Mouse (Mus musculus): ENCODE results near the gene Olfr533. TPM values are rescaled to one million over a fixed set of nuclear protein-coding genes. Genes with fewer than 3 reads are reported as not detected.
"Not testable (repeated sequence)": the region's sequence is repeated elsewhere in the genome, so short reads cannot be mapped to it uniquely, and the experiment has no call there.

Gene Olfr533
- polyA plus RNA-seq, 2 experiments, result not detected

DNA sequence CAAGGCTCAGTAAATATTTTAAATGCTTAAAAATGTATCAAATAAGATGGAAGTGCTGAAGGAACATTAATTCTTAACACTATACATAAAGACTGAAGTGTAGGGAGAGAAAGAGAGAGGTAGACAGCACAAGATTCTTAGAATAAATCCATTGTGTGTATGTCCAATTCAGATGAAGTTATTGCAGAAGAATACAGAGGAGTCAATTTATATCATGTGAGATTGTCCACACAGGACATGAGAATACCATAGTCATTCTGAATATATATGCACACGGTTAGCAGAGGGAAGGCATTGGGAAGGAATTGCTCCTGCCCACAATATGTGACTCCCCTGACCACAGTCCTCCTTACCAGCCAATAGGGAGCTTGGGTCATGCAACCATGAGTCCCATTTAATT, 20.7 kb downstream of the Olfr533 start, which contains the start of gene Olfr535:
Olfr535 (plus strand) TSS at position 301 of the 400 bp plus-strand sequence.
- WGBS (ENCODE audit: insufficient replicate concordance), result 31% methylated on average over 1 of the region's 1 CpGs
- Histone ChIP-seq H3K4me1 (replicated peaks; ENCODE audit: control insufficient read depth in 2 of 2, insufficient read depth in 2 of 2, low read length in 1 of 2) (no peaks in the 10 kb centered on the region), H3K27ac (no peak within 1 kb of the TSS), H3K36me3 (replicated peaks; ENCODE audit: control insufficient read depth, insufficient read depth, low read depth) (no peaks in the 10 kb centered on the region), H3K4me2 (ENCODE audit: low read depth) (no peak within 1 kb of the TSS), H3K9me3 (ENCODE audit: control insufficient read depth, low read length) (no peaks in the 10 kb centered on the region), H3K4me3 (ENCODE audit: insufficient read depth in 1 of 2, low read depth in 2 of 2, low read length in 2 of 2) (no peak within 1 kb of the TSS), H3K27me3 (ENCODE audit: control insufficient read depth, insufficient read depth, low read length) (no peaks in the 10 kb centered on the region), H3K9ac (replicated peaks) (no peak within 1 kb of the TSS)
- TF ChIP-seq CTCF (IDR thresholded peaks at IDR 0.05; ENCODE audit: low read depth) (no peak), EP300 (IDR thresholded peaks at IDR 0.05; ENCODE audit: low read depth) (no peak)
- no peak for DNase-seq (ENCODE audit: low read depth in 3 of 3, low spot score in 3 of 3)
- ATAC-seq (ENCODE audit: insufficient read depth), result no peak

DNA sequence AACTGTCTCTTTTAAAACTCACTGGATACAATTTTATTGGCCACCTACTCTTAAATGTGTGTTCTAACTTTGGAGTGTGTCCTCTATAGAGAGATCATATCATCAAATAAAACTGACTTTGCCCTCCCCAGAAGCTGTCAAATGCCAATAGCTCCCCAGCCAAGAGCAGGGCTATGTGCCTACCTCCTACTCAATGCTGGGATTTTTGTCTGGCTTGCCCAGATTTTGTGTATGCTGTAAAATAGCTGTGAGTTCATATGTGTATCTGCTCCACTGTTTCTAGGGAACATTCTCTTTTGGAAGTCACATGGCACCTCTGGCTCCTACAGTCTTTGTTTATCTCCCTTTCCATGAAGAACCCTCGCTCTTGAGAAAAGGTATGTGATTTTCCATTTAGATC, 25.8 kb downstream of the Olfr533 start:
- no peak overlapping the region for H3K27ac ChIP-seq
- no peaks in the 10 kb centered on the region for H3K4me1 ChIP-seq (replicated peaks; ENCODE audit: control insufficient read depth in 2 of 2, insufficient read depth in 2 of 2, low read length in 1 of 2)
- DNase-seq (ENCODE audit: low read depth in 3 of 3, low spot score in 3 of 3) (no peak), ATAC-seq (ENCODE audit: insufficient read depth) (no peak)
- H3K9me3 ChIP-seq (ENCODE audit: control insufficient read depth, low read length), result no peaks in the 10 kb centered on the region
- no peak overlapping the region for H3K4me3 ChIP-seq (ENCODE audit: insufficient read depth in 1 of 2, low read depth in 2 of 2, low read length in 2 of 2)
- H3K36me3 ChIP-seq (replicated peaks; ENCODE audit: control insufficient read depth, insufficient read depth, low read depth), result no peaks in the 10 kb centered on the region
- no peak overlapping the region for H3K4me2 ChIP-seq (ENCODE audit: low read depth)
- no peaks in the 10 kb centered on the region for H3K27me3 ChIP-seq (ENCODE audit: control insufficient read depth, insufficient read depth, low read length)
- no peak overlapping the region for H3K9ac ChIP-seq (replicated peaks)
- 37% methylated on average over 1 of the region's 1 CpGs for WGBS (ENCODE audit: insufficient replicate concordance)
- TF ChIP-seq CTCF (IDR thresholded peaks at IDR 0.05; ENCODE audit: low read depth) (no peak), EP300 (IDR thresholded peaks at IDR 0.05; ENCODE audit: low read depth) (no peak)

GRCm38 (mm10) chr7:140494231-140494630, 31.1 kb downstream of the Olfr533 start:
- no peak for DNase-seq (ENCODE audit: low read depth in 3 of 3, low spot score in 3 of 3)
- Histone ChIP-seq H3K9me3 (ENCODE audit: control insufficient read depth, low read length) (no peaks in the 10 kb centered on the region), H3K4me1 (replicated peaks; ENCODE audit: control insufficient read depth in 2 of 2, insufficient read depth in 2 of 2, low read length in 1 of 2) (no peaks in the 10 kb centered on the region), H3K27me3 (ENCODE audit: control insufficient read depth, insufficient read depth, low read length) (no peaks in the 10 kb centered on the region), H3K27ac (no peak overlapping the region), H3K4me3 (ENCODE audit: insufficient read depth in 1 of 2, low read depth in 2 of 2, low read length in 2 of 2) (no peak overlapping the region), H3K36me3 (replicated peaks; ENCODE audit: control insufficient read depth, insufficient read depth, low read depth) (no peaks in the 10 kb centered on the region), H3K9ac (replicated peaks) (no peak overlapping the region), H3K4me2 (ENCODE audit: low read depth) (no peak overlapping the region)
- no peak for ATAC-seq (ENCODE audit: insufficient read depth)
- WGBS (ENCODE audit: insufficient replicate concordance), result 20% methylated on average over 2 of the region's 2 CpGs
- no peak for TF ChIP-seq CTCF (IDR thresholded peaks at IDR 0.05; ENCODE audit: low read depth)
- TF ChIP-seq EP300 (IDR thresholded peaks at IDR 0.05; ENCODE audit: low read depth), result no peak

GRCm38 (mm10) chr7:140494702-140495101, 31.5 kb downstream of the Olfr533 start:
- Histone ChIP-seq H3K27ac (no peak overlapping the region), H3K36me3 (replicated peaks; ENCODE audit: control insufficient read depth, insufficient read depth, low read depth) (no peaks in the 10 kb centered on the region), H3K4me2 (ENCODE audit: low read depth) (no peak overlapping the region), H3K9me3 (ENCODE audit: control insufficient read depth, low read length) (no peaks in the 10 kb centered on the region), H3K4me1 (replicated peaks; ENCODE audit: control insufficient read depth in 2 of 2, insufficient read depth in 2 of 2, low read length in 1 of 2) (no peaks in the 10 kb centered on the region), H3K9ac (replicated peaks) (no peak overlapping the region), H3K27me3 (ENCODE audit: control insufficient read depth, insufficient read depth, low read length) (no peaks in the 10 kb centered on the region), H3K4me3 (ENCODE audit: insufficient read depth in 1 of 2, low read depth in 2 of 2, low read length in 2 of 2) (no peak overlapping the region)
- ATAC-seq (ENCODE audit: insufficient read depth), result no peak
- TF ChIP-seq CTCF (IDR thresholded peaks at IDR 0.05; ENCODE audit: low read depth), result no peak
- TF ChIP-seq EP300 (IDR thresholded peaks at IDR 0.05; ENCODE audit: low read depth), result no peak
- no peak for DNase-seq (ENCODE audit: low read depth in 3 of 3, low spot score in 3 of 3)

- WGBS (ENCODE audit: insufficient replicate concordance), result 34% methylated on average over 1 of the region's 2 CpGs
- not testable (repeated sequence) for DNase-seq (ENCODE audit: low read depth in 3 of 3, low spot score in 3 of 3); ATAC-seq (ENCODE audit: insufficient read depth)
Observed at GRCm38 (mm10) chr7:140507346-140508021, 44.3 kb downstream of the Olfr533 start, which contains the start of gene Olfr536. Olfr536 (minus strand) TSS chr7:140507396.

More at GRCm38 (mm10) chr7:140507346-140508021, 44.3 kb downstream of the Olfr533 start, which contains the start of gene Olfr536:
- H3K4me3 ChIP-seq (ENCODE audit: insufficient read depth in 1 of 2, low read depth in 2 of 2, low read length in 2 of 2); H3K36me3 ChIP-seq (replicated peaks; ENCODE audit: control insufficient read depth, insufficient read depth, low read depth); H3K4me1 ChIP-seq (replicated peaks; ENCODE audit: control insufficient read depth in 2 of 2, insufficient read depth in 2 of 2, low read length in 1 of 2); H3K9me3 ChIP-seq (ENCODE audit: control insufficient read depth, low read length); H3K27me3 ChIP-seq (ENCODE audit: control insufficient read depth, insufficient read depth, low read length); H3K4me2 ChIP-seq (ENCODE audit: low read depth); H3K9ac ChIP-seq (replicated peaks); H3K27ac ChIP-seq: not testable (repeated sequence)

Other genes with a start within 250 kb of the Olfr533 start
- 0.03 and 0.07 TPM in 2 replicates for gene Cd163l1, start 245.1 kb upstream of the Olfr533 start, polyA plus RNA-seq (2012; rRNA removed)
- not detected in 2 replicates for gene Cd163l1, start 245.1 kb upstream of the Olfr533 start, polyA plus RNA-seq (2014; fragmentation: Nextera tagmentation; extraction: Ambion mirVana)
- gene 5830411N06Rik, start 216.1 kb upstream of the Olfr533 start, polyA plus RNA-seq (2012; rRNA removed), result not detected in 2 replicates
- gene 5830411N06Rik, start 216.1 kb upstream of the Olfr533 start, polyA plus RNA-seq (2014; fragmentation: Nextera tagmentation; extraction: Ambion mirVana), result not detected in 2 replicates
- not detected in 2 replicates for gene Olfr525, start 142.5 kb upstream of the Olfr533 start, polyA plus RNA-seq (2012; rRNA removed)
- gene Olfr525, start 142.5 kb upstream of the Olfr533 start, polyA plus RNA-seq (2014; fragmentation: Nextera tagmentation; extraction: Ambion mirVana), result not detected in 2 replicates
- not detected in 2 replicates for gene Olfr527, start 129.4 kb upstream of the Olfr533 start, polyA plus RNA-seq (2012; rRNA removed)
- gene Olfr527, start 129.4 kb upstream of the Olfr533 start, polyA plus RNA-seq (2014; fragmentation: Nextera tagmentation; extraction: Ambion mirVana), result not detected in 2 replicates
- gene Olfr60, start 101.7 kb upstream of the Olfr533 start, polyA plus RNA-seq (2012; rRNA removed), result not detected in 2 replicates
- not detected in 2 replicates for gene Olfr60, start 101.7 kb upstream of the Olfr533 start, polyA plus RNA-seq (2014; fragmentation: Nextera tagmentation; extraction: Ambion mirVana)
- gene Olfr530, start 87.0 kb upstream of the Olfr533 start, polyA plus RNA-seq (2012; rRNA removed), result not detected in 2 replicates
- gene Olfr530, start 87.0 kb upstream of the Olfr533 start, polyA plus RNA-seq (2014; fragmentation: Nextera tagmentation; extraction: Ambion mirVana), result not detected in 2 replicates
- not detected in 2 replicates for gene Olfr531, start 60.5 kb upstream of the Olfr533 start, polyA plus RNA-seq (2012; rRNA removed)
- not detected in 2 replicates for gene Olfr531, start 60.5 kb upstream of the Olfr533 start, polyA plus RNA-seq (2014; fragmentation: Nextera tagmentation; extraction: Ambion mirVana)
- not detected in 2 replicates for gene Olfr532, start 41.7 kb upstream of the Olfr533 start, polyA plus RNA-seq (2012; rRNA removed)
- gene Olfr532, start 41.7 kb upstream of the Olfr533 start, polyA plus RNA-seq (2014; fragmentation: Nextera tagmentation; extraction: Ambion mirVana), result not detected in 2 replicates
- not detected in 2 replicates for gene Olfr535, start 20.8 kb downstream of the Olfr533 start, polyA plus RNA-seq (2012; rRNA removed)
- not detected in 2 replicates for gene Olfr535, start 20.8 kb downstream of the Olfr533 start, polyA plus RNA-seq (2014; fragmentation: Nextera tagmentation; extraction: Ambion mirVana)
- gene Olfr536, start 44.0 kb downstream of the Olfr533 start, polyA plus RNA-seq (2012; rRNA removed), result not detected in 2 replicates
- not detected in 2 replicates for gene Olfr536, start 44.0 kb downstream of the Olfr533 start, polyA plus RNA-seq (2014; fragmentation: Nextera tagmentation; extraction: Ambion mirVana)
- not detected in 2 replicates for gene Olfr538, start 104.5 kb downstream of the Olfr533 start, polyA plus RNA-seq (2012; rRNA removed)
- not detected in 2 replicates for gene Olfr538, start 104.5 kb downstream of the Olfr533 start, polyA plus RNA-seq (2014; fragmentation: Nextera tagmentation; extraction: Ambion mirVana)
- gene Olfr46, start 137.9 kb downstream of the Olfr533 start, polyA plus RNA-seq (2012; rRNA removed), result not detected in 2 replicates
- not detected in 2 replicates for gene Olfr46, start 137.9 kb downstream of the Olfr533 start, polyA plus RNA-seq (2014; fragmentation: Nextera tagmentation; extraction: Ambion mirVana)
- not detected in 2 replicates for gene Olfr61, start 165.6 kb downstream of the Olfr533 start, polyA plus RNA-seq (2012; rRNA removed)
- not detected in 2 replicates for gene Olfr61, start 165.6 kb downstream of the Olfr533 start, polyA plus RNA-seq (2014; fragmentation: Nextera tagmentation; extraction: Ambion mirVana)
- not detected in 2 replicates for gene Olfr53, start 183.1 kb downstream of the Olfr533 start, polyA plus RNA-seq (2012; rRNA removed)
- gene Olfr53, start 183.1 kb downstream of the Olfr533 start, polyA plus RNA-seq (2014; fragmentation: Nextera tagmentation; extraction: Ambion mirVana), result not detected in 2 replicates
- not detected in 2 replicates for gene Olfr539, start 196.6 kb downstream of the Olfr533 start, polyA plus RNA-seq (2012; rRNA removed)
- not detected in 2 replicates for gene Olfr539, start 196.6 kb downstream of the Olfr533 start, polyA plus RNA-seq (2014; fragmentation: Nextera tagmentation; extraction: Ambion mirVana)
- gene Olfr45, start 218.6 kb downstream of the Olfr533 start, polyA plus RNA-seq (2012; rRNA removed), result not detected in 2 replicates
- gene Olfr45, start 218.6 kb downstream of the Olfr533 start, polyA plus RNA-seq (2014; fragmentation: Nextera tagmentation; extraction: Ambion mirVana), result not detected in 2 replicates
- not detected in 2 replicates for gene Olfr541, start 233.9 kb downstream of the Olfr533 start, polyA plus RNA-seq (2012; rRNA removed)
- gene Olfr541, start 233.9 kb downstream of the Olfr533 start, polyA plus RNA-seq (2014; fragmentation: Nextera tagmentation; extraction: Ambion mirVana), result not detected in 2 replicates